Mouse (Mus musculus): ENCODE results near the gene Cdk19. TPM values are rescaled to one million over a fixed set of nuclear protein-coding genes. Genes with fewer than 3 reads are reported as not detected.
"Not testable (repeated sequence)": the region's sequence is repeated elsewhere in the genome, so short reads cannot be mapped to it uniquely, and the experiment has no call there.

Gene Cdk19
- total RNA-seq, 2 experiments from 2014 or later = 30.5 to 31.7 TPM

- no peak for DNase-seq
Observed at GRCm38 (mm10) chr10:40525616-40526155, 186.3 kb downstream of the Cdk19 start.

GRCm38 (mm10) chr10:40526301-40526761 is 187.0 kb downstream of the Cdk19 start:
- DNase-seq = no peak

- DNase-seq = no peak
Observed at GRCm38 (mm10) chr10:40526986-40527385, 187.6 kb downstream of the Cdk19 start.

GRCm38 (mm10) chr10:40527573-40527972 is 188.2 kb downstream of the Cdk19 start:
- no peak for DNase-seq

- DNase-seq = no peak
Observed at GRCm38 (mm10) chr10:40528668-40529067, 189.3 kb downstream of the Cdk19 start.

- DNase-seq = no peak
Observed at GRCm38 (mm10) chr10:40529617-40530016, 190.3 kb downstream of the Cdk19 start.

- no peak for DNase-seq
Observed at GRCm38 (mm10) chr10:40530661-40531060, 191.3 kb downstream of the Cdk19 start.

GRCm38 (mm10) chr10:40532586-40532985 is 193.2 kb downstream of the Cdk19 start:
- not testable (repeated sequence) for DNase-seq

Other genes starting within 250 kb of the Cdk19 start
- 1 to 10 TPM; 3.0 to 4.0 TPM for gene Slc16a10, start 197.3 kb upstream of the Cdk19 start, total RNA-seq (2021)
- 10 to 100 TPM; 19.4 to 22.4 TPM for gene Rpf2, start 92.5 kb upstream of the Cdk19 start, total RNA-seq (2021)
- gene Gtf3c6, start 81.5 kb upstream of the Cdk19 start, total RNA-seq (2021) = 10 to 100 TPM; 23.7 to 29.4 TPM
- 10 to 100 TPM; 90.1 to 92.0 TPM for gene Amd1, start 37.4 kb upstream of the Cdk19 start, total RNA-seq (2021)
- not detected for gene Slc22a16, start 230.8 kb downstream of the Cdk19 start, total RNA-seq (2021)